Mouse (Mus musculus): ENCODE results near the gene Snx8. TPM values are rescaled to one million over a fixed set of nuclear protein-coding genes. Genes with fewer than 3 reads are reported as not detected.

Snx8 gene
- polyA plus RNA-seq, 1 experiment from 2014 or later, result 21.2 TPM

DNA sequence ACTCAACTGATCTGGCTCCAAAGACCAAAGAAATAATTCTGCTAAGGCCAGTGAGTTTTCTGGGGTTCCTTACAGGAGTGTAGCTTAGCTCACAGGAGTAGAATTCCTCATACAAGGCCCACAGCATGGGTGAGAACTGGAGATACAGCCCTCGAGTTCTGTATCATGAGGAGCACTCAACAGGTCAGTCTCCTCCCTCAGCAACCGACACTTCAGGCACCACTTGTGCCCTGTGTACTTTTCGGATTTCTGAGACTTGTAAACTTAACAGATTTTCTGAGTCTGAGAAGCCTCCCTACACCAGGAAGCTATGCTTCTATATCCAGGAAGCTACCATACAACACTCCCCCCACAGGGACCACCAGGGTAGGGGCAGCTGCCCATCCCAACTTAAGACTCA lies 49.2 kb downstream of the Snx8 start:
- Histone ChIP-seq H3K4me2 (replicated peaks) (no peak overlapping the region), H3K27me3 (no peaks in the 10 kb centered on the region), H3K27ac (replicated peaks) (no peak overlapping the region), H3K4me1 (no peaks in the 10 kb centered on the region), H3K4me3 (replicated peaks) (no peak overlapping the region), H3K9ac (no peak overlapping the region), H3K9me3 (replicated peaks) (no peaks in the 10 kb centered on the region), H3K36me3 (peaks cover 58% of the 10 kb centered on the region)
- 91% methylated on average over 3 of the region's 3 CpGs for WGBS
- ATAC-seq (ENCODE audit: insufficient number of reproducible peaks, low FRiP score, low TSS enrichment, low read depth), result no peak

- no peaks in the 10 kb centered on the region for H3K9me3 ChIP-seq (replicated peaks)
- H3K4me2 ChIP-seq (replicated peaks), result no peak overlapping the region
- H3K27me3 ChIP-seq, result no peaks in the 10 kb centered on the region
- peaks cover 50% of the 10 kb centered on the region for H3K36me3 ChIP-seq
- WGBS, result 99% methylated on average over 4 of the region's 4 CpGs
- no peak for ATAC-seq (ENCODE audit: insufficient number of reproducible peaks, low FRiP score, low TSS enrichment, low read depth)
- H3K9ac ChIP-seq, result no peak overlapping the region
- H3K4me3 ChIP-seq (replicated peaks), result no peak overlapping the region
- H3K27ac ChIP-seq (replicated peaks), result no peak overlapping the region
- H3K4me1 ChIP-seq, result no peaks in the 10 kb centered on the region
These were observed 50.3 kb downstream of the Snx8 start for GRCm38 (mm10) chr5:140338779-140339178.

- no peak overlapping the region for H3K9ac ChIP-seq
- peaks cover 43% of the 10 kb centered on the region for H3K36me3 ChIP-seq
- H3K4me3 ChIP-seq (replicated peaks), result no peak overlapping the region
- no peak overlapping the region for H3K27ac ChIP-seq (replicated peaks)
- no peaks in the 10 kb centered on the region for H3K27me3 ChIP-seq
- H3K9me3 ChIP-seq (replicated peaks), result no peaks in the 10 kb centered on the region
- peaks cover 12% of the 10 kb centered on the region for H3K4me1 ChIP-seq
- H3K4me2 ChIP-seq (replicated peaks), result no peak overlapping the region
- 73% methylated on average over 1 of the region's 1 CpGs for WGBS
- ATAC-seq (ENCODE audit: insufficient number of reproducible peaks, low FRiP score, low TSS enrichment, low read depth), result no peak
These were observed 52.4 kb downstream of the Snx8 start for GRCm38 (mm10) chr5:140336680-140337079.

GRCm38 (mm10) chr5:140333631-140334030 lies 55.4 kb downstream of the Snx8 start:
- Histone ChIP-seq H3K4me3 (replicated peaks) (no peak overlapping the region), H3K27me3 (no peaks in the 10 kb centered on the region)
- WGBS, result 27% methylated on average over 2 of the region's 2 CpGs

GRCm38 (mm10) chr5:140332519-140332918 lies 56.5 kb downstream of the Snx8 start:
- WGBS, result 40% methylated on average over 4 of the region's 4 CpGs
- Histone ChIP-seq H3K4me3 (replicated peaks) (peak overlapping the region; percentile 68), H3K4me1 (peaks cover 27% of the 10 kb centered on the region), H3K36me3 (peaks cover 27% of the 10 kb centered on the region), H3K9ac (no peak overlapping the region), H3K27me3 (no peaks in the 10 kb centered on the region), H3K4me2 (replicated peaks) (peak overlapping the region; percentile 87), H3K27ac (replicated peaks) (0 out of 2 replicates have a peak overlapping the region, but pooled peaks have one; percentile 28), H3K9me3 (replicated peaks) (no peaks in the 10 kb centered on the region)
- ATAC-seq (ENCODE audit: insufficient number of reproducible peaks, low FRiP score, low TSS enrichment, low read depth), result no peak

More at GRCm38 (mm10) chr5:140333631-140334030, 55.4 kb downstream of the Snx8 start:
- H3K27ac ChIP-seq (replicated peaks), result no peak overlapping the region
- peaks cover 27% of the 10 kb centered on the region for H3K36me3 ChIP-seq
- no peak overlapping the region for H3K9ac ChIP-seq
- H3K4me2 ChIP-seq (replicated peaks), result no peak overlapping the region
- peaks cover 27% of the 10 kb centered on the region for H3K4me1 ChIP-seq
- no peaks in the 10 kb centered on the region for H3K9me3 ChIP-seq (replicated peaks)
- ATAC-seq (ENCODE audit: insufficient number of reproducible peaks, low FRiP score, low TSS enrichment, low read depth), result no peak

DNA sequence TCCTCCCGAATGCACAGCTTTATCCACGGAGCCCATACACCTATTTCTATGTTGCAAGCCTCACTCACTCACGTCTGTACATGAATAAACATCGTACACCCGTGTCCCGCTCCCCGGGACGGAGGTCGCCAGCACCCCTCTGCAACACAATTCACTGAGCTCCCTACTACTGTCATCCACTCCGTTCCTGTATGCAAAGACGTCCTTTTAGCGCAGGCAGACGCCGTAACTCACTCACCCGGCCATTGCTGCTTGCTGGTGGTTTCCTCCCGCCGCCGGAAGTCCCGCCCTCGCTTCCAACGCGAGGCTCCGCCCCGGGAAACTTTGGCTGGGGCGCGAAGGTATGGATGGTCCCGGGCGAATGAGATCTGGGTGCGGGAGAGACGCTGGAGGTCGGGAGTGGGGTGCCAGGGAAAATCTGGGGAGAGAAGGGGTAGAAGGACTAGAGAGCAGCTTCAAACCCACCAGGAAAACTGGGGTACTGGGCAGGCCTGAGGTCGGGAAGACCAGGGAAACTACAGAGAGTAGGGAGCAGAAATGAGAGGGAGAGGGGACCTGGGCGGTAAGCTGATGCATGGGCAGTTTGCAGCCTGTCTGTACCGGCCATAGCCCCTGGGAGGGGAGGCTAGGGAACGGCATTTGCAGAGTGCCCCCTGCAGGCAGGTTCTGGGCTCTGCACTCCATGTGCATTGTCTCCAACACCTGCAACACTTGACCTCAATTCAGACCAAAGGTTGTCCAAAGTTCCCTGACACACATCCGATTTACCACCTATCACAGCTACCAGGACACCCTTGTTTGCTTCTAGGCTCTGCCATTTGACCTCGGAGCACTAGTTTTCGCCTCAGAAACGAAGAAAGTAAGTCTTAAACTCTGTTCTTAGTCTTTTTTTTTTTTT lies 57.2 kb downstream of the Snx8 start, which contains the start of gene Mrm2:
Mrm2 (minus strand) TSS at position 284 of the 898 bp plus-strand sequence.
- peak within 1 kb of the TSS; percentile 84 for H3K9ac ChIP-seq
- peaks cover 27% of the 10 kb centered on the region for H3K4me1 ChIP-seq
- ATAC-seq (ENCODE audit: insufficient number of reproducible peaks, low FRiP score, low TSS enrichment, low read depth), result peak; percentile 79
- H3K36me3 ChIP-seq, result peaks cover 30% of the 10 kb centered on the region
- no peaks in the 10 kb centered on the region for H3K9me3 ChIP-seq (replicated peaks)
- H3K4me2 ChIP-seq (replicated peaks), result peak within 1 kb of the TSS; percentile 87
- peak within 1 kb of the TSS; percentile 68 for H3K4me3 ChIP-seq (replicated peaks)
- H3K27me3 ChIP-seq, result no peaks in the 10 kb centered on the region
- peak within 1 kb of the TSS; percentile 92 for H3K27ac ChIP-seq (replicated peaks)
- 1% methylated on average over 39 of the region's 39 CpGs for WGBS

DNA sequence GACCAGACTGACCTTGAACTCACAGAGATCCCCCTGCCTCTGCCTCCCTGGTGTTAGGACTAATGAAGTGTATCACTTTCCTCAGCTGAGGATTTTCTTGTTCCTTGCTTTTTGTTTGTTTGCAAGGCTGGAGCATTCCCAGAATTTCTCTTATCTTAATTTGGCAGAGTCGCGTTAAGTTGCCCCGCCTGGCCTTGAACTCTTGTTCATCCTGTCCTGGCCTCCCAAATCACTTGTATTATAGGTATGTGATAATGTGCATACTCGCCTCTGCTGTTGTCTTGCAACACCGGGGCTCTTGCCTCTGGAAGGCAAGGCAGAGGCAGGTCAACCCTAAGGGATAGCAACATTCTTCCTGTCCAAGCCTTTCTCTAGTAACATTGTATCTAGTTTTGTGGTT lies 65.0 kb downstream of the Snx8 start:
- ATAC-seq (ENCODE audit: insufficient number of reproducible peaks, low FRiP score, low TSS enrichment, low read depth), result no peak
- no peak overlapping the region for H3K4me2 ChIP-seq (replicated peaks)
- no peaks in the 10 kb centered on the region for H3K9me3 ChIP-seq (replicated peaks)
- no peak overlapping the region for H3K27ac ChIP-seq (replicated peaks)
- WGBS, result 87% methylated on average over 5 of the region's 5 CpGs
- no peaks in the 10 kb centered on the region for H3K27me3 ChIP-seq
- peaks cover 31% of the 10 kb centered on the region for H3K36me3 ChIP-seq
- no peak overlapping the region for H3K9ac ChIP-seq
- H3K4me1 ChIP-seq, result peaks cover 13% of the 10 kb centered on the region
- H3K4me3 ChIP-seq (replicated peaks), result no peak overlapping the region

- no peaks in the 10 kb centered on the region for H3K9me3 ChIP-seq (replicated peaks)
These were observed 67.1 kb downstream of the Snx8 start for GRCm38 (mm10) chr5:140321756-140322575.

GRCm38 (mm10) chr5:140321042-140321755 lies 67.9 kb downstream of the Snx8 start, which contains the start of the genes Mad1l1 and Nudt1:
Gene Mad1l1 (minus strand): TSS chr5:140321552.
Gene Nudt1 (plus strand): TSS chr5:140321656.
- peak within 1 kb of the TSS; percentile 71 for H3K4me2 ChIP-seq (replicated peaks)
- peak within 1 kb of the TSS; percentile 100 for H3K9ac ChIP-seq
- H3K9me3 ChIP-seq (replicated peaks), result no peaks in the 10 kb centered on the region
- peak; percentile 86 for ATAC-seq (ENCODE audit: insufficient number of reproducible peaks, low FRiP score, low TSS enrichment, low read depth)
- H3K4me3 ChIP-seq (replicated peaks), result peak within 1 kb of the TSS; percentile 94
- H3K27ac ChIP-seq (replicated peaks), result peak within 1 kb of the TSS; percentile 91
- peaks cover 4% of the 10 kb centered on the region; the same call in 1 of the 2 replicates for H3K36me3 ChIP-seq
- WGBS, result under 1% methylated on average over 53 of the region's 60 CpGs
- H3K4me1 ChIP-seq, result peaks cover 23% of the 10 kb centered on the region
- no peaks in the 10 kb centered on the region for H3K27me3 ChIP-seq

More at GRCm38 (mm10) chr5:140321756-140322575, 67.1 kb downstream of the Snx8 start:
- Histone ChIP-seq H3K9ac (peak overlapping the region; percentile 100), H3K36me3 (peaks cover 12% of the 10 kb centered on the region), H3K4me2 (replicated peaks) (peak overlapping the region; percentile 71), H3K27ac (replicated peaks) (peak overlapping the region; percentile 91), H3K4me3 (replicated peaks) (peak overlapping the region; percentile 94), H3K4me1 (peaks cover 20% of the 10 kb centered on the region), H3K27me3 (no peaks in the 10 kb centered on the region)
- ATAC-seq (ENCODE audit: insufficient number of reproducible peaks, low FRiP score, low TSS enrichment, low read depth), result no peak
- WGBS, result 1% methylated on average over 17 of the region's 17 CpGs

- H3K27ac ChIP-seq (replicated peaks), result no peak overlapping the region
- 73% methylated on average over 3 of the region's 3 CpGs for WGBS
- H3K4me2 ChIP-seq (replicated peaks), result no peak overlapping the region
- peaks cover 23% of the 10 kb centered on the region for H3K4me1 ChIP-seq
- peaks cover 32% of the 10 kb centered on the region for H3K36me3 ChIP-seq
- H3K27me3 ChIP-seq, result no peaks in the 10 kb centered on the region
- H3K9ac ChIP-seq, result no peak overlapping the region
- H3K4me3 ChIP-seq (replicated peaks), result no peak overlapping the region
- ATAC-seq (ENCODE audit: insufficient number of reproducible peaks, low FRiP score, low TSS enrichment, low read depth), result no peak
- no peaks in the 10 kb centered on the region for H3K9me3 ChIP-seq (replicated peaks)
These were observed 72.3 kb downstream of the Snx8 start for GRCm38 (mm10) chr5:140316716-140317115.

Data from embryonic facial prominence, embryonic 15.5 days (tissue).